Mouse (Mus musculus): Measurements from ENCODE around the gene Cep57l1. TPM values are rescaled to one million over a fixed set of nuclear protein-coding genes. Genes with fewer than 3 reads are reported as not detected.
A peak's percentile ranks its signal among the peaks of the same experiment; 100 is the strongest.

Cep57l1 gene
- polyA plus RNA-seq, 1 experiment from 2014 or later = 20.8 TPM

DNA sequence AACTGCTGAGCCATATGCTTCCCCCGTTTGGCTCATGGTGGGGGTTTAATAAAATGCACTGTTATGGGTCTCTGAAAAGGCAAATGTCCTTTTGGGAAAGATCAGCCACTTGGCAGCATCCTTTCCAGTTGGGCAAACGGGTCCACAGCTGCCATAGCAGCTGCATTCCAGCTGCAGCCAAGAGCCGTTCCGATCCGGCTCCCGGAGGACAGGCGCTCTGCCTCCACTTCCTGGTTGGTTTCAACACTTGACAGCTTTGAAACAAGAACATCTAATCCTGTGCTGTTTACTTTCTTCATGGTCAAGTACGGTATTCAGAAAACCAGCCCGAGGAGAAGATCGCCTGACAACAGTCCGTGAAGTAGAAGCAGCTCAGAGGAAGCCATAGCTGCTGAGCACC lies 112.6 kb downstream of the Cep57l1 start:
- no peak overlapping the region for H3K4me2 ChIP-seq
- no peaks in the 10 kb centered on the region for H3K36me3 ChIP-seq
- H3K9ac ChIP-seq = no peak overlapping the region
- H3K9me3 ChIP-seq = no peaks in the 10 kb centered on the region
- H3K27ac ChIP-seq (replicated peaks) = no peak overlapping the region
- 72% methylated on average over 11 of the region's 11 CpGs for WGBS
- no peaks in the 10 kb centered on the region for H3K27me3 ChIP-seq (replicated peaks)
- H3K4me3 ChIP-seq = no peak overlapping the region
- H3K4me1 ChIP-seq = no peaks in the 10 kb centered on the region
- ATAC-seq (ENCODE audit: extremely low read depth, insufficient number of reproducible peaks, low FRiP score, low TSS enrichment) = no peak

GRCm38 (mm10) chr10:41690978-41691377 lies 118.7 kb downstream of the Cep57l1 start:
- WGBS = 59% methylated on average over 4 of the region's 4 CpGs
- Histone ChIP-seq H3K27me3 (replicated peaks) (no peaks in the 10 kb centered on the region), H3K9ac (no peak overlapping the region), H3K4me1 (no peaks in the 10 kb centered on the region), H3K4me2 (no peak overlapping the region), H3K9me3 (peaks cover 6% of the 10 kb centered on the region), H3K4me3 (no peak overlapping the region), H3K36me3 (no peaks in the 10 kb centered on the region), H3K27ac (replicated peaks) (no peak overlapping the region)
- ATAC-seq (ENCODE audit: extremely low read depth, insufficient number of reproducible peaks, low FRiP score, low TSS enrichment) = no peak

- ATAC-seq (ENCODE audit: extremely low read depth, insufficient number of reproducible peaks, low FRiP score, low TSS enrichment) = no peak
- H3K9me3 ChIP-seq = peaks cover 6% of the 10 kb centered on the region
- peak overlapping the region; percentile 78 for H3K9ac ChIP-seq
- H3K27me3 ChIP-seq (replicated peaks) = peaks cover 6% of the 10 kb centered on the region; the same call in 1 of the 2 replicates
- H3K4me2 ChIP-seq = peak overlapping the region; percentile 84
- H3K36me3 ChIP-seq = no peaks in the 10 kb centered on the region
- peak overlapping the region; percentile 59 for H3K4me3 ChIP-seq
- 19% methylated on average over 24 of the region's 24 CpGs for WGBS
- H3K4me1 ChIP-seq = no peaks in the 10 kb centered on the region
- no peak overlapping the region for H3K27ac ChIP-seq (replicated peaks)
Observed at GRCm38 (mm10) chr10:41689941-41690887, 119.5 kb downstream of the Cep57l1 start.

- Histone ChIP-seq H3K4me1 (peaks cover 11% of the 10 kb centered on the region), H3K36me3 (no peaks in the 10 kb centered on the region), H3K9me3 (peaks cover 6% of the 10 kb centered on the region), H3K4me3 (peak overlapping the region; percentile 45), H3K27me3 (replicated peaks) (peaks cover 11% of the 10 kb centered on the region), H3K4me2 (peak overlapping the region; percentile 70), H3K27ac (replicated peaks) (no peak overlapping the region), H3K9ac (peak overlapping the region; percentile 78)
- ATAC-seq (ENCODE audit: extremely low read depth, insufficient number of reproducible peaks, low FRiP score, low TSS enrichment) = no peak
- 1% methylated on average over 21 of the region's 21 CpGs for WGBS
Observed at GRCm38 (mm10) chr10:41684548-41684996, 125.1 kb downstream of the Cep57l1 start.

GRCm38 (mm10) chr10:41682546-41683393 lies 126.9 kb downstream of the Cep57l1 start:
- peaks cover 11% of the 10 kb centered on the region for H3K27me3 ChIP-seq (replicated peaks)
- H3K4me3 ChIP-seq = no peak overlapping the region
- H3K4me1 ChIP-seq = peaks cover 20% of the 10 kb centered on the region
- no peak overlapping the region for H3K27ac ChIP-seq (replicated peaks)
- H3K36me3 ChIP-seq = no peaks in the 10 kb centered on the region
- no peak overlapping the region for H3K9ac ChIP-seq
- ATAC-seq (ENCODE audit: extremely low read depth, insufficient number of reproducible peaks, low FRiP score, low TSS enrichment) = no peak
- 35% methylated on average over 16 of the region's 16 CpGs for whole genome bisulfite sequencing
- H3K9me3 ChIP-seq = peaks cover 6% of the 10 kb centered on the region
- no peak overlapping the region for H3K4me2 ChIP-seq

DNA sequence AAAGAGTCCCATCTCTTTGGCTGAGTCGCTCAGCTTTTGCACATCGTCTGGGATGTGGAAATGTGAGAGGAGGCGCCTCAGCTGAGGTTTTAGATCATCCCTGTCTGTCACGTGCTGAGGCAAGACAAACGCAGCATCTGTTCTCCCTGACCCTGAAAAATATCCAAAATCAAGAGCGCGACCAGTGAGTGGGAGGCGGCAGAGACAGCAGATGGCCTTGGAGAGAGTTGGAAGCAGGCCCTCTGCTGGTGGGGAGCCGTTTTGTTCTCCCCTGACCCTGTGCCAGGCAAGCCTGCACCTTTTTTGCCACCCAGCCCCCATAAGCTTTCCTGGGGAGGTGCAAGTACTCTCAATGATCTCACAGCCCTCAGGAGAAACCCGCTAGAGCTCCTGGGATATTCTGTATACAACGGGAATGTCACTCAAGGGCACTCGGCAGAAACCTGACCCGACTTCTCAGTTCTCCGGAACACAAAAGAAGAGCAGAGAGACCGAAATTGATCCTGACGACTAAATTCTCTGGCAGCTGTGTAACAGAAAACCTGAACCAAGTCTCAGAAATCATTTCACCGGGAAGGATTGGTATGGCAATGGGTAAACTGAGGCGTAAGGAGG lies 130.8 kb downstream of the Cep57l1 start:
- Histone ChIP-seq H3K9ac (peak overlapping the region; percentile 60), H3K9me3 (no peaks in the 10 kb centered on the region), H3K27ac (replicated peaks) (no peak overlapping the region), H3K27me3 (replicated peaks) (peaks cover 2% of the 10 kb centered on the region), H3K4me3 (peak overlapping the region; percentile 33), H3K4me2 (peak overlapping the region; percentile 64), H3K36me3 (no peaks in the 10 kb centered on the region), H3K4me1 (peaks cover 16% of the 10 kb centered on the region)
- ATAC-seq (ENCODE audit: extremely low read depth, insufficient number of reproducible peaks, low FRiP score, low TSS enrichment) = no peak
- WGBS = 26% methylated on average over 18 of the region's 18 CpGs

GRCm38 (mm10) chr10:41677396-41677795 lies 132.3 kb downstream of the Cep57l1 start:
- no peak overlapping the region for H3K4me3 ChIP-seq
- WGBS = 56% methylated on average over 8 of the region's 8 CpGs
- H3K36me3 ChIP-seq = no peaks in the 10 kb centered on the region
- H3K4me2 ChIP-seq = no peak overlapping the region
- peaks cover 13% of the 10 kb centered on the region for H3K4me1 ChIP-seq
- no peak overlapping the region for H3K27ac ChIP-seq (replicated peaks)
- no peak overlapping the region for H3K9ac ChIP-seq
- H3K9me3 ChIP-seq = no peaks in the 10 kb centered on the region
- no peak for ATAC-seq (ENCODE audit: extremely low read depth, insufficient number of reproducible peaks, low FRiP score, low TSS enrichment)
- H3K27me3 ChIP-seq (replicated peaks) = no peaks in the 10 kb centered on the region

DNA sequence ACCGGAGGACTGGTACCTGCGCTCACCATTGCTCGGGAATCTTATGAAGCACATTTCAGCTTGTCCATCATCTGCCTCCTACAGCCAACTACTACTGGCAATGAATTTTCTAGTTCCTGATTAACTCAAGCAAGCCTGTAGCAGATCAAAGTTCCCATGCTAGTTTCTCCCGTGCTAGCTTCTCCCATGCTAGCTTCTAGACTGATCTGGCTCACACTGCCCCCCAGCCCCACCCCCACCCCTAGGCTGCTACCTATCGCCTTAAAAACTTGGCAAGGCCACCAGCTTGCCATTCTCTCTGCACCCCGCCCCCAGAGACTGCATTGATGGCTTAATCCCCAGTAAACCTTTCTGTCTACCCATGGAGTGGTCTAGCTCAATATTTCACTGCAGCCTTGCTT lies 133.0 kb downstream of the Cep57l1 start:
- Histone ChIP-seq H3K9me3 (no peaks in the 10 kb centered on the region), H3K4me1 (peaks cover 13% of the 10 kb centered on the region), H3K36me3 (no peaks in the 10 kb centered on the region), H3K4me3 (no peak overlapping the region), H3K27me3 (replicated peaks) (no peaks in the 10 kb centered on the region), H3K4me2 (no peak overlapping the region), H3K9ac (no peak overlapping the region), H3K27ac (replicated peaks) (no peak overlapping the region)
- 68% methylated on average over 6 of the region's 6 CpGs for WGBS
- no peak for ATAC-seq (ENCODE audit: extremely low read depth, insufficient number of reproducible peaks, low FRiP score, low TSS enrichment)

DNA sequence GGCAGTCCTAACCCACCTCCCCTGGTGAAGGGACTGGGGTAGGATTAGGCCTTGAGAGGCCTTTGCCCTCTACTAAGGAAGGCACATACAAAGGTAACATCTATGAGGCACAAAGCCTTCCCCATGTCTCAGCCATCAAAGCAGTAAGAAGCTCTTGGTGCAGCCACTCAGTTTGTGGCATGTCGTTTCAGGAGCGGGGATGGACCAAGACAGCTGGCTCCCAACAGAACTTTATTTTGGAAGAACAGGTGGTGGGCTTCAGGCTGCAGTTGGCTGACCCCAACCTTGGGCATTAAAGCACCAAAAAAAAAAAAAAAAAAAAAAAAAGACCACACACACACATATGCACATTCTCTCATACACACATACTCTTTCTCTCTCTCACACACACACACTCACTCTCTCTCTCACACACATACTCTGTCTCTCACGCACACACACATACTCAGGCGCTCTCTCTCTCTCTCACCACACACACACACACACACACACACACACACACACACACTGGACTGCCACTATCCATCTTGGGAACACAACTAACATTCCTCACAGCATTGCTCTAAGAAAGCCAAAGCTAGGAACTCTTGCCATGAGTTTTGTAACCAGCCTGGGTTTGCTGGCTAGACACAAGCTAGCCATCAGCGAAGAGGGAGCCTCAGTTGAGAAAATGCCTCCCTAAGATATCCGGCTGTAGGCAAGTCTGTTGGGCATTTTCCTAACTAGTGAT lies 133.7 kb downstream of the Cep57l1 start:
- Histone ChIP-seq H3K36me3 (no peaks in the 10 kb centered on the region), H3K4me1 (peaks cover 13% of the 10 kb centered on the region), H3K9ac (no peak overlapping the region), H3K27me3 (replicated peaks) (no peaks in the 10 kb centered on the region), H3K27ac (replicated peaks) (no peak overlapping the region), H3K9me3 (no peaks in the 10 kb centered on the region), H3K4me3 (no peak overlapping the region), H3K4me2 (no peak overlapping the region)
- no peak for ATAC-seq (ENCODE audit: extremely low read depth, insufficient number of reproducible peaks, low FRiP score, low TSS enrichment)
- 80% methylated on average over 6 of the region's 6 CpGs for WGBS

- no peaks in the 10 kb centered on the region for H3K9me3 ChIP-seq
- H3K27me3 ChIP-seq (replicated peaks) = no peaks in the 10 kb centered on the region
- peaks cover 13% of the 10 kb centered on the region for H3K4me1 ChIP-seq
- H3K4me2 ChIP-seq = no peak overlapping the region
- ATAC-seq (ENCODE audit: extremely low read depth, insufficient number of reproducible peaks, low FRiP score, low TSS enrichment) = no peak
- H3K4me3 ChIP-seq = no peak overlapping the region
- no peaks in the 10 kb centered on the region for H3K36me3 ChIP-seq
- 63% methylated on average over 6 of the region's 6 CpGs for WGBS
- no peak overlapping the region for H3K27ac ChIP-seq (replicated peaks)
- H3K9ac ChIP-seq = no peak overlapping the region
Observed at GRCm38 (mm10) chr10:41675243-41675642, 134.4 kb downstream of the Cep57l1 start.
